Mouse (Mus musculus) hindbrain, embryonic 12.5 days (tissue): ENCODE data around the gene Rab6a. TPM values are rescaled to one million over a fixed set of nuclear protein-coding genes. Genes with fewer than 3 reads are reported as not detected.

Experiments used
- ATAC-seq: fragments of 200-750 bp; cut with Nextera tagmentation; 2 replicates; pipeline ENCODE4 v1.8.0; 2017; ENCODE audit warnings: moderate TSS enrichment; ENCODE audit not compliant: low FRiP score
- H3K27ac ChIP-seq: fragments of 300-500 bp; sonication (generic); 2 replicates; pipeline ENCODE4 v1.5.1; 2016; ENCODE audit warnings: mild to moderate bottlenecking
- H3K27me3 ChIP-seq: fragments of 300-500 bp; sonication (generic); 2 replicates; pipeline ENCODE4 v1.6.1; 2016; ENCODE audit warnings: mild to moderate bottlenecking
- H3K36me3 ChIP-seq: fragments of 300-500 bp; sonication (generic); 2 replicates; pipeline ENCODE4 v1.6.1; 2016; ENCODE audit warnings: mild to moderate bottlenecking
- H3K4me1 ChIP-seq: fragments of 300-500 bp; sonication (generic); 2 replicates; pipeline ENCODE4 v1.6.1; 2016
- H3K4me2 ChIP-seq: fragments of 300-500 bp; sonication (generic); replicated peaks from 2 replicates; pipeline ENCODE4 v1.6.1; 2016; ENCODE audit warnings: mild to moderate bottlenecking
- H3K4me3 ChIP-seq: fragments of 300-500 bp; sonication (generic); 2 replicates; pipeline ENCODE4 v1.5.1; 2016; ENCODE audit warnings: mild to moderate bottlenecking
- H3K9ac ChIP-seq: fragments of 300-500 bp; sonication (generic); 2 replicates; pipeline ENCODE4 v1.6.1; 2016; ENCODE audit warnings: mild to moderate bottlenecking, moderate library complexity
- H3K9me3 ChIP-seq: fragments of 300-500 bp; sonication (generic); replicated peaks from 2 replicates; pipeline ENCODE4 v1.6.1; 2016; ENCODE audit warnings: mild to moderate bottlenecking
- WGBS: fragments of 180-500 bp; shearing (Covaris S2); methylation state at CpG from one replicate; pipeline ENCODE4 v1.1.7; 2016; 5-methylcytosine and 5-hydroxymethylcytosine counted together
- polyA plus RNA-seq: library from polyadenylated mRNA; unstranded; fragments of >200 nt; fragmentation: Nextera tagmentation; extraction: Ambion mirVana; gene quantifications from 2 replicates; pipeline ENCODE4 v1.2.1, GENCODE M21; 2016

The Rab6a gene
- polyA plus RNA-seq, 1 experiment from 2014 or later: 194 TPM

DNA sequence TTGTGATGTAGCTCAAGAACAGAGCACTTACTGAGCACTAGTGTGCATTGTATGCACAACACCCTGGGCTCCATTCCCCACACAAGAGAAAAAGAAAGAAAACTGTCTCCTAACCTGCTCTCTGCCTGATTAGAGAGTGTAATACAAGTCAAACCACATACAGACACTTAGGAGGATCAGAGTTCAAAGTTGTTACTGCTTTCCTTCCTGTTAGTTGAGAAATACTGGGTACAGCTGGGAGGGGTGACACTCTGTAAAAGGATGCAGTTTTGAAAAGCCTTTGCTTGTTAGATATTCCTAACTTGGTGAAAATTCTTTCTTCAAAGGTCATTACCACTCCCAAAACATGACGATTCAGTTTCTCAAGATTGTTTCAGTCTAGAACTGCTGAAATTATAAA is 17.4 kb upstream of the Rab6a start:
- Histone ChIP-seq H3K4me3 (no peak overlapping the region), H3K27ac (no peak overlapping the region), H3K27me3 (no peaks in the 10 kb centered on the region; the same call in 1 of the 2 replicates), H3K36me3 (no peaks in the 10 kb centered on the region), H3K9ac (no peak overlapping the region), H3K4me1 (0 out of 2 replicates have a peak, but pooled peaks cover 2% of the 10 kb centered on the region), H3K4me2 (no peak overlapping the region), H3K9me3 (no peaks in the 10 kb centered on the region)
- WGBS: 76% methylated on average over 1 of the region's 1 CpGs
- ATAC-seq: no peak

DNA sequence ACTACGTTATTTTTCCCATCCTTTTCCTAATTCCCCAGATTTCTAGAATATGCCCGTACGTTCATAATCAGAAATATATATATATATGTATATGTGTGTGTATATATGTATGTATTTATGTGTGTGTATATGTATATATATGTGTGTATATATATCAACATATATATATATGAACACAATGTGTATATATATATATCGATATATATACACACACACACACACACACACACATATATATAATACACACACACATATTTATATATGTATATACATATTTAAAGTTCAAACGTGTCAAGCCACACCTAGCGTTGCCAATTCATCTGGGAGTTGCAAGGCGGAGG is 16.7 kb upstream of the Rab6a start:
- H3K9me3 ChIP-seq: no peaks in the 10 kb centered on the region
- H3K27ac ChIP-seq: peak overlapping the region; percentile 83
- peak overlapping the region; percentile 60 for H3K4me2 ChIP-seq
- H3K9ac ChIP-seq: peak overlapping the region; percentile 67
- no peaks in the 10 kb centered on the region; the same call in 1 of the 2 replicates for H3K27me3 ChIP-seq
- 44% methylated on average over 7 of the region's 7 CpGs for WGBS
- 0 out of 2 replicates have a peak, but pooled peaks cover 2% of the 10 kb centered on the region for H3K4me1 ChIP-seq
- no peak; the same call in 1 of the 2 replicates for ATAC-seq
- peak overlapping the region; percentile 49 for H3K4me3 ChIP-seq
- H3K36me3 ChIP-seq: no peaks in the 10 kb centered on the region

DNA sequence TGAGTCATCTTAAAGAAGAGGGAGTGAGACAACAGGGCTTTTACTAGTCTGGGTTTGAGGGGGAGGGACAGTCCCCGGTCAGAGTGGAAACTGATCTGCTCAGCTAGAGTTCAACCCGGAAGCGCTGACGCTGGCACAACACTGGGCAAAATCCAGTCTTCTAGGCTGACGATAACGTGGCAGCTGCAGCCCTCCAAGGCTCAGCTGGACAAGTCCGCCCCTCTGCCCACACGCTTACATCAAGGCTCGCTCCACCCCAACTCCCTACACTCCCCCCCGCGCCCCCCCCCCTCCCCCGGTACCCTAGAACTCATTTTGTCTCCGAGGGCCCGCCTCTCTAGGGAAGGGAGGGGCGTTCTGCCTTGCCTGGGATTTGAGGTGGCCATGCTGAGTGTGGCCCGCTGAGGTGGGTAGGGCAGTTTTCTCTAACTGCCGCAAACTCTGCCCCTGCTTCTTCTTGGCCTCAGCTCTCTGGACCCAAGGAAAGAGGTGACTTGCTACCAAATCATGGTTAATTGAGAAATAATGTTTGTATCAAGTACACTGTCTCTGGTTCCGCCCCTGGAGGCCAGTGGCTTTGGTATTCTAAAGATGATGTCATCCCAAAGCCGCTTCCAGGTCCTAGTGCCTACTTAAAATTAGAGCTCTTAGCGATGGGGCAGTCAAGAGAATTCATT is 16.2 kb upstream of the Rab6a start:
- 0 out of 2 replicates have a peak, but pooled peaks cover 2% of the 10 kb centered on the region for H3K4me1 ChIP-seq
- H3K9me3 ChIP-seq: no peaks in the 10 kb centered on the region
- peak; percentile 96 for ATAC-seq
- H3K27me3 ChIP-seq: no peaks in the 10 kb centered on the region; the same call in 1 of the 2 replicates
- H3K4me2 ChIP-seq: peak overlapping the region; percentile 60
- H3K27ac ChIP-seq: peak overlapping the region; percentile 83
- peak overlapping the region; percentile 67 for H3K9ac ChIP-seq
- H3K36me3 ChIP-seq: no peaks in the 10 kb centered on the region
- H3K4me3 ChIP-seq: peak overlapping the region; percentile 49
- WGBS: under 1% methylated on average over 15 of the region's 20 CpGs

DNA sequence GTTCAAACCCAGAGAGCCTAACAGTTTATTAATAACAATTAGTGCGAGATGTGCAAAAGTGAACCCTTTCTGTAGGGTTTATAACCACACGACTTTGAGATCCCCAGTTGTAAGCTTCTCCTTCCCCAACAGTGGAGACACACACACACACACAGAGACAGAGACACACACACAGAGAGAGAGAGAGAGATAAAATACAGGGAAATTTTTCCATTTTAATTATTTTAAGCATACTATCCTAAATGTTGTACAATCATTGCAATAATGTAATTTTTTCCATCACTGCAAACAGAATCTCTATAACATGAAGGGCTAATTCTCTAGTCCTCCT is 15.7 kb upstream of the Rab6a start:
- H3K9ac ChIP-seq: peak overlapping the region; percentile 67
- no peaks in the 10 kb centered on the region; the same call in 1 of the 2 replicates for H3K27me3 ChIP-seq
- peak overlapping the region; percentile 60 for H3K4me2 ChIP-seq
- H3K4me3 ChIP-seq: peak overlapping the region; percentile 49
- peak overlapping the region; percentile 83; the same call in 1 of the 2 replicates for H3K27ac ChIP-seq
- ATAC-seq: peak; percentile 48; the same call in 1 of the 2 replicates
- H3K36me3 ChIP-seq: no peaks in the 10 kb centered on the region
- H3K9me3 ChIP-seq: no peaks in the 10 kb centered on the region
- H3K4me1 ChIP-seq: 0 out of 2 replicates have a peak, but pooled peaks cover 2% of the 10 kb centered on the region
- WGBS: 6% methylated on average over 2 of the region's 2 CpGs

DNA sequence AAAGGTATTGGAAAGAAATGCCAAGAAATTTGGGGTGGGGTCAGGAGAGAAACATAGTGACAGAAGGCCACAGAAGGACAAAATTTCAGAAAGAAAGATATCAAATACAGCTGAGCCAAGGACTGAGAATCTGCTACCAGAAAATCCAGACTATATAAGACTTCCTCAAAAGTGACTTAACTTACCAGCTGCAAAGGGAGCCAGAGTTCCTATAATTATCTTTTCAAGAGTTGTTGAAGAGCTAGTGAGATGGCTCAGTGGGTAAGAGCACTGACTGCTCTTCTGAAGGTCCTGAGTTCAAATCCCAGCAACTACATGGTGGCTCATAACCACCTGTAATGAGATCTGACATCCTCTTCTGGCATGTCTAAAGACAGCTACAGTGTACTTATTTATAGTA is 13.9 kb upstream of the Rab6a start:
- 0 out of 2 replicates have a peak, but pooled peaks cover 2% of the 10 kb centered on the region for H3K4me1 ChIP-seq
- no peak overlapping the region for H3K9ac ChIP-seq
- no peaks in the 10 kb centered on the region for H3K36me3 ChIP-seq
- H3K27ac ChIP-seq: no peak overlapping the region
- H3K27me3 ChIP-seq: no peaks in the 10 kb centered on the region
- no peaks in the 10 kb centered on the region for H3K9me3 ChIP-seq
- no peak overlapping the region for H3K4me2 ChIP-seq
- no peak for ATAC-seq
- H3K4me3 ChIP-seq: no peak overlapping the region

DNA sequence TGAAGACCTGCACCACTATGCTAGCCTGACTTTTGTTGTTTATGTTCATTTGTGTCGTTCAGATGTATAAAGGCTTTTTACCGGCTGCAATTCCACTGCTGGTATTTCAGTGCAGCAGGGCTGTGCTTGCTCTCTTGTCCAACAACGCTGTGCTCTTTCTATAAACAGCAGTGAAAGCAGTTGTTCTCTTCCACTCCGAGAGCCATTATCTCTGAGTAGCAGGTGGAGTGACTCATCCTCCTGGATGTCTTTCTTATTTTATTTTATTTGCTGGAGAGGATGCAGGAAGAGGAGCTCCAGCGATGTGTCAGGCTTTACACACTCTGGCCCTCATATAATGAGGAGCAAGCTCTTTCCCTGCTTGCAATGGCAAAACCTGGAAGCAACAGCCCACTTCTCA is 7.0 kb upstream of the Rab6a start:
- Histone ChIP-seq H3K4me2 (no peak overlapping the region), H3K9me3 (no peaks in the 10 kb centered on the region), H3K4me3 (no peak overlapping the region), H3K27ac (no peak overlapping the region), H3K27me3 (no peaks in the 10 kb centered on the region; the same call in 1 of the 2 replicates), H3K36me3 (no peaks in the 10 kb centered on the region), H3K4me1 (no peaks in the 10 kb centered on the region), H3K9ac (no peak overlapping the region)
- ATAC-seq: no peak
- WGBS: 82% methylated on average over 5 of the region's 5 CpGs

DNA sequence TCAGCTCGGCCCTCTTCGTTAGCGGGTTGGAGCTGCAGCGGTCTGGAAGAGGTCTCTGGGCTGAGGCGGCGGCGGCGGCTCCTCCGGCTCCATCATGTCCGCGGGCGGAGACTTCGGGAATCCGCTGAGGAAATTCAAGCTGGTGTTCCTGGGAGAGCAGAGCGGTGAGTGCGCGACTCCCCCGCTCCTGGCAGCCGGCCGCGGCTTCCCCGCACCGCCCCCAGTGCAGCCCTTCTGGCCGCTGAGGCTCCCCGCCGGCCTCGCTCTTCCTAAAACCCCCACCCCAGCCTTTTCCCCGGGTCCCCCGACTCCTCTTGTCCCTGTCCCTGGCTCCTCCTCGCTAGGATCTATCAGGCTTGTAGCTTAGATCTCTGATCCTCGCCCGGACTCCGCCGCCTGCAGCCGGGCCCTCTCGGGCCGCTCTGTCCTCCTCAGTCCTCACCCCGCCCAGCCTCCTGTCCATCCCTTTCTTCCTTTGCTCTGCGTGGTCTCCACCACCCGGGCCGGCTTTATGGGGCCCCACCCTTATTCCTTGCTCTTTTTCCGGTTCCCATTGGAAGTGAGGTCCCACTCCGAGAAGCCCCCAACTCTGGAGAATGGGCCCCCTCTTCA is 1.0 kb downstream of the Rab6a start, which contains the start of gene Mrpl48:
Mrpl48 (minus strand) TSS at position 172 of the 612 bp plus-strand sequence.
- Histone ChIP-seq H3K4me1 (peaks cover 9% of the 10 kb centered on the region), H3K27ac (peak within 1 kb of the TSS; percentile 100), H3K36me3 (no peaks in the 10 kb centered on the region), H3K4me3 (peak within 1 kb of the TSS; percentile 98), H3K9me3 (no peaks in the 10 kb centered on the region), H3K4me2 (peak within 1 kb of the TSS; percentile 57), H3K27me3 (no peaks in the 10 kb centered on the region; the same call in 1 of the 2 replicates), H3K9ac (peak within 1 kb of the TSS; percentile 99)
- peak; percentile 47 for ATAC-seq
- WGBS: under 1% methylated on average over 40 of the region's 43 CpGs

DNA sequence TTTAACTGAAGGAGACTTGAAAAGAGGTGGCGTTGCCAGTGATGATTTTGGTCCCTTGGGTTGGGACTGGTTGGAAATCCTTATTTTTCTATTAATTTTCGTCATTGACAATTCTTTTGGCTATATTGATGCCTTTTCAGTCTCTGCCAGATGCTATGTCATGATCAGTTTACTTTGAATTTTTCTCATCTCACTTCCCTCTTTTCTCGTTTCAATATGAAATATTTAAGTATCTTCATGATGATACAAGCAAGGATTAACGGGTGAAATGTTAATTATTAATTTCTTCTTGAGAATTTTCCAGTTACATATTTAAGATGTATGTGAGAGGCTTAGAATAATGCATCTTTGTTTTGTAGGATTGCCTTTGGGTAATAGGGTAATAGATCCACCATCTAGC is 1.7 kb downstream of the Rab6a start:
- H3K9ac ChIP-seq: peak overlapping the region; percentile 99
- no peak for ATAC-seq
- H3K27me3 ChIP-seq: no peaks in the 10 kb centered on the region; the same call in 1 of the 2 replicates
- peaks cover 9% of the 10 kb centered on the region for H3K4me1 ChIP-seq
- no peaks in the 10 kb centered on the region for H3K9me3 ChIP-seq
- H3K4me3 ChIP-seq: peak overlapping the region; percentile 98
- 27% methylated on average over 4 of the region's 4 CpGs for WGBS
- no peaks in the 10 kb centered on the region for H3K36me3 ChIP-seq
- peak overlapping the region; percentile 52 for H3K4me2 ChIP-seq
- H3K27ac ChIP-seq: peak overlapping the region; percentile 100; the same call in 1 of the 2 replicates

DNA sequence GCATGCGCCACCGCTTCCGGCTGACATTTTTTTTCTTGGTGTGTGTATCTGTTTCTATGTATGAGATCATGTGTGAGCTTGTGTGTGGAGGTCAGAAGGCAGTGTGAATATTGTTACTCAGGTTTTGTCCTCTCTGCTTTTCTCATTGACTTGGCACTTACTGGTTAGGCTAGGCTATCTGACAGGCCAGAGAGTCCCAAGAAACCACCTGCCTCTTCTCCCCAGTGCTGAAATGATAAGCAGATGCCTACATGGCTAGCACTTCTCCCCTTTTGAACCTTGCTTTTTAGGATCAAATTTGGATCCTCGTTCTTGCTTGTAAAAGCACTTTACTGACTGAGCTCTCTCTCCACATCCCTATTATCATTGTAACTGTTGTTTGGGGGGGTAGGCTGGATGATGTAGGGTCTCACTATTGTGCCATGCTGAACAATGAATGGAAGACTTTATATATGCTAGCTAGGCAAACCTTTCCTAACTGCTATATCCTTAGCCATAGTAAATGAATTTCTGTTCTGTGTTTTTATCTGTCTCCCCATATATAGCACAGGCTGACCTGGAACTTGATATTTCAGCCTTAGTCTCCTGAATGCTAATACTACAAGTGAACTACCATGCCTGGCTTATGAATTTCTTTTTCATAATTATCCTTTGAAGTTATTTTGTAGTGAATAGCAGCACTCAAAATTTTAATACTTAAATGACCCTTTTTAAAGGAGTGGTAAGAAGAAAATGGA is 9.1 kb downstream of the Rab6a start:
- H3K4me1 ChIP-seq: no peaks in the 10 kb centered on the region
- no peak overlapping the region for H3K9ac ChIP-seq
- ATAC-seq: no peak
- 89% methylated on average over 4 of the region's 4 CpGs for WGBS
- no peaks in the 10 kb centered on the region for H3K36me3 ChIP-seq
- no peak overlapping the region for H3K27ac ChIP-seq
- no peak overlapping the region for H3K4me2 ChIP-seq
- H3K4me3 ChIP-seq: no peak overlapping the region
- no peaks in the 10 kb centered on the region for H3K27me3 ChIP-seq
- H3K9me3 ChIP-seq: no peaks in the 10 kb centered on the region

DNA sequence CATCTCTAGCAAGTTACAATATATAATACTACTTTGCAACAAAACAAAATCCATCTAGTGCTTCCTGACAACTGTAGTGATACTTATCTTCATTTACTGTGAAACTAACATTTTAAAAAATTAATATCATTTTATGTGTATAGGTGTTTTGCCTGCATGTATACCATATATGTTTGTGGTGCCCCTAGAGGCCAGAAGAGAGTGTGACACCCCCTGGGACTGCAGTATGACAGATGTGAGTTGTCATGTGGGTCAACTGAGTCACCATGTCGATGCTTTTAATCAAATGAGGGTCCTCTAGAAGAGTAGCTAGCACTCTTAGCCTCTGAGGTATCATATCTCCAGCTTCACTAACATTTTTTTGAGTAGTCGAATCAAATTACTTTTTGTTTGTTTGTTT is 15.1 kb downstream of the Rab6a start:
- WGBS: 78% methylated on average over 2 of the region's 2 CpGs
- Histone ChIP-seq H3K4me1 (peaks cover 5% of the 10 kb centered on the region; the same call in 1 of the 2 replicates), H3K27me3 (no peaks in the 10 kb centered on the region), H3K9ac (no peak overlapping the region), H3K36me3 (no peaks in the 10 kb centered on the region), H3K4me3 (no peak overlapping the region), H3K27ac (no peak overlapping the region), H3K9me3 (no peaks in the 10 kb centered on the region), H3K4me2 (no peak overlapping the region)
- ATAC-seq: no peak

DNA sequence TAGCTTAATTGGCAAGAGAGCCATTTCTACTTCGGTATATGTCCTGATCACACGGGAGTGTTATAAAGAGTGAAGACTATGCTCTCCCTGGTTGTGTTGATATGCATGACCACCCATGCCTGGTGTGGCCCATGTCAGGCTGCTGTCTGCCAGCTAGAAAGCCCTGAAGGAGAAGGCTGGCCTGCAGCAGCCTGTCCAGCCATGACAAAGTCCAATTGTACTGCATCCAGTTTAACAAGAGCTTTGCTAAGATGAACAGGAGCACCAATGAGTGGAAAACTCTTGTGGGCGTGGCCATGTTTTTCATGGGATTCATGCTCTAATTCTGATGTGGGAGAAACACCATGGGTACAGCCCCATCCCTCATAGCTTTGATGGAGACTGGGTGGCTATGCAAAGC is 17.3 kb downstream of the Rab6a start:
- no peak overlapping the region for H3K27ac ChIP-seq
- ATAC-seq: no peak

DNA sequence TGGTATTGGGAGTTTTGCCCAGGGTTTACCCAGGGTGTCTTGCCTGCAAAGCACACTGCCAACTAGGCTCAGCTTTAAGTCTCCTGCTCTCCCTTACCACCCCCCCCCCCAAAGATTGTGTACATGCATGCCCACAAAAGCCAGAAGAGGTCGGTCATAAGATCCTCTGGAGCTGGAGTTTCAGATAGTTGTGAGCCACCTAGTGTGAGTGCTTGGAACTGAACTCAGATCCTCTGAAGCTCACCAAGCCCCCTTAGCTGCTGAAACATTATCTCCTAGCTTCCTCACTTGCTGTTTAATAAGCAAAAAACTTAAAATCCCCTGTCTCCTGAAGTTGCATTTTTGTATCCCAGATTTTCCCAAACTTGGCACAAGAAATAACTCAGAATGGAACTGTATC is 30.4 kb downstream of the Rab6a start:
- Histone ChIP-seq H3K4me1 (no peaks in the 10 kb centered on the region), H3K9me3 (no peaks in the 10 kb centered on the region), H3K9ac (no peak overlapping the region), H3K27ac (no peak overlapping the region), H3K4me2 (no peak overlapping the region), H3K4me3 (no peak overlapping the region), H3K36me3 (peaks cover 14% of the 10 kb centered on the region), H3K27me3 (no peaks in the 10 kb centered on the region)
- 13% methylated on average over 1 of the region's 1 CpGs for WGBS
- ATAC-seq: no peak

More for the DNA sequence above, 17.3 kb downstream of the Rab6a start:
- Histone ChIP-seq H3K9ac (no peak overlapping the region), H3K4me1 (peaks cover 5% of the 10 kb centered on the region; the same call in 1 of the 2 replicates), H3K9me3 (no peaks in the 10 kb centered on the region), H3K4me3 (no peak overlapping the region), H3K27me3 (no peaks in the 10 kb centered on the region), H3K36me3 (peaks cover under 1% of the 10 kb centered on the region; the same call in 1 of the 2 replicates), H3K4me2 (no peak overlapping the region)
- WGBS: 70% methylated on average over 3 of the region's 3 CpGs
